Mouse (Mus musculus) stomach, postnatal 0 days (tissue): ENCODE data around the gene Cyb5b.

Experiments used
- CTCF ChIP-seq: IDR thresholded peaks from 2 replicates; pipeline ENCODE4 v1.5.1; 2016; ENCODE audit warnings: antibody characterized with exemption, low read depth, mild to moderate bottlenecking, moderate library complexity
- EP300 ChIP-seq: optimal IDR thresholded peaks from 2 replicates; pipeline ENCODE3; 2016; ENCODE audit warnings: antibody characterized with exemption

DNA sequence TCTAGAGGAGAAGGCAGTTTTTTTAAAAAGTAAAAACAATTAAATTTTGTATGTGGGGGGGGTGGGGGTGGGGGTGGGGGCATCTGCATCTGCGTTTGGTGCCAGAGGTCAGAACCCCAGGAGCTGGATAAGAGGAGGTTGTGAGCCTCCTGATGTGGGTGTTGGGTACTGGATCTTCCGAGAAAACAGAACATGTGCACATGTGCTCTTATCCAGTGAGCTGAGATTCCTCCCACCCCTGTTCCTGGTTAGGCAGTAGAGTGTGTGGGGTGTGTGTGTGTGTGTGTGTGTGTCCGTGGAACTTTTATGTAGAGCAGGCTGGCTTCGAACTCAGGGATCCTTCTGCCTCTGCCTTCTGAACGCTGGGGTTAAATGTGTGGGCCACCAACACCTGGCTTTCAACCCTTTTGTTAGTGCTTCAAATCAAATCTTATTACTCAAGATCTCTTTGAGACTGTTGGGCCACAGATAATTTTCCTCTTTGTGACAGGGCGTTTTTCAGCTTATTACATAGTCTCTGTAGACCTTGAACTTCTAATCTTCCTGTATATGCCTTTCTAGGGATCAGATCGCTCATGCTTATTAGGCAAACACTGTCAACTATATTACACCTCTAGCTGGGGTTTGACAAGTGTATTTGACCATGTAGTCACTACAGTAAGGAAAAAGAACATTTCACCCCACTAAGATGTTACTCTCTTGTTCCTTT is 926 bp downstream of the Cyb5b start:
- TF ChIP-seq CTCF (no peak), EP300 (no peak)
